Comparison of ENCODE assay signal across 8 mouse cellular contexts in the genomic region with DNA sequence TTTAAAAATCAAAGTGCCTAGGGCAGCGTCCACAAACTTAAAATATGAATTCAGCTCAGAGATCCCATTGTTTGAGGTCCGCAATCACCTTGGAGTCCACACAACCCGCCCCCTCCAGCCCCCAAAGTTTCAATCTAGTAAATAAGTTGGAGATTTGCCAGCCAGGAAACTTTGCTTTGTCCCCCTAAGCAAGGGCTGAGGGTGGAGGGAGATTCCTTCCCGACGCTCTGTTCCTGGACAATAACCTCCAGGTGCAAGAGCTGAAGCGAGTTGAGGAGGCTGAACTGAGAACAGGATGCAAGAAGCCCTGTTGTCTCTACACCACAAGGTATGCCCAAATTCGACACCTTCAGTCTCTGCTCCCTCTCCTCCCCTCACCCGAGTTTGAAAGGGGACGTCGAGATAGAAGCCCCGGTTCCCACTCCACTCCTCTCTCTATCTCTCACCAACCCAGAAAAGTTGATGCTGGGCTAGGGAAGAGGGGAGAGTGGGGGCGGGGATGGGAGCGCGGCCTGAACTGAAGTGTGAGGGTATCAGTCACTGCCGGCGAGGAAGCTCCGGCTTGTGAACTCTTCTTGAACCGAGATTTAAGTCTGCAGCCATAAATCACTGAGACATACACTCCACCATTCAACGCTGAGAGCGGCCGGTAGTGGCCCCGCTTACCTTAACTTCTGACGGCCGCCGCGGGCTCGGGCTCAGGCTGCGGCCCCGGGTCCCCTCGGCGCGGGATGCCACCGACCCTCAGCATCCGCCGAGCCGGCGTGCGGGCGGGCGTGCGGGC. TPM values are rescaled to one million over a fixed set of nuclear protein-coding genes. Genes with fewer than 3 reads are reported as not detected.
DNase-seq lines count a peak whose midpoint lies in the region; ATAC-seq lines count a peak whose summit lies in the region.

No protein-coding gene starts in this region.

- H3K9ac ChIP-seq in heart, embryonic 11.5 days (ENCODE audit: low read depth, low read length) = peak overlapping the region; percentile 46; the same call in 1 of the 2 replicates
- H3K9ac ChIP-seq in embryonic facial prominence, embryonic 14.5 days (ENCODE audit: low read depth, low read length) = peak overlapping the region; percentile 57
- H3K9ac ChIP-seq in neural tube, embryonic 12.5 days = peak overlapping the region; percentile 93

- peak overlapping the region; percentile 20 for H3K4me2 ChIP-seq in heart, embryonic 11.5 days
- H3K4me2 ChIP-seq in embryonic facial prominence, embryonic 14.5 days (ENCODE audit: low read depth, low read length) = peak overlapping the region; percentile 36
- H3K4me2 ChIP-seq in neural tube, embryonic 12.5 days (replicated peaks) = peak overlapping the region; percentile 99

- no peaks in the 10 kb centered on the region for H3K9me3 ChIP-seq in heart, embryonic 11.5 days (replicated peaks; ENCODE audit: control insufficient read depth, low read length)
- H3K9me3 ChIP-seq in embryonic facial prominence, embryonic 14.5 days (ENCODE audit: control insufficient read depth, low read length) = no peaks in the 10 kb centered on the region
- H3K9me3 ChIP-seq in neural tube, embryonic 12.5 days = no peaks in the 10 kb centered on the region

- whole genome bisulfite sequencing in heart, embryonic 11.5 days (ENCODE audit: insufficient replicate concordance) = under 1% methylated on average over 41 of the region's 41 CpGs
- WGBS in embryonic facial prominence, embryonic 14.5 days = 2% methylated on average over 22 of the region's 41 CpGs
- under 1% methylated on average over 41 of the region's 41 CpGs for WGBS in neural tube, embryonic 12.5 days

- peaks cover 92% of the 10 kb centered on the region for H3K27me3 ChIP-seq in heart, embryonic 11.5 days (ENCODE audit: control insufficient read depth, insufficient read depth, low read length)
- peaks cover 99% of the 10 kb centered on the region for H3K27me3 ChIP-seq in embryonic facial prominence, embryonic 14.5 days (replicated peaks; ENCODE audit: control insufficient read depth, insufficient read depth, low read length)
- H3K27me3 ChIP-seq in neural tube, embryonic 12.5 days (replicated peaks) = no peaks in the 10 kb centered on the region

- intact Hi-C loops in heart, postnatal 36 days (cut with DNase I) = no loop called here

- DNase-seq in heart, postnatal 36 days = no peak
- no peak for DNase-seq in embryonic facial prominence, embryonic 14.5 days (ENCODE audit: low spot score)
- DNase-seq in kidney, postnatal 14 days = peak; percentile 77
- DNase-seq in Muller cell, postnatal 12 days (ENCODE audit: inconsistent ontology term) = no peak
- DNase-seq in cerebellum, adult 11 months = no peak
- no peak for DNase-seq in thymus, postnatal 14 days

- 0 out of 2 replicates have a peak, but pooled peaks have one; percentile 32 for ATAC-seq in heart, embryonic 11.5 days (replicated peaks; ENCODE audit: insufficient number of reproducible peaks, low FRiP score, low TSS enrichment)
- peak; percentile 20; the same call in 1 of the 2 replicates for ATAC-seq in embryonic facial prominence, embryonic 14.5 days (ENCODE audit: low read depth)
- ATAC-seq in neural tube, embryonic 12.5 days (ENCODE audit: low FRiP score, low read depth) = peak; percentile 62

- no peaks in the 10 kb centered on the region for H3K36me3 ChIP-seq in heart, embryonic 11.5 days (ENCODE audit: control insufficient read depth, insufficient read depth, low read length)
- H3K36me3 ChIP-seq in embryonic facial prominence, embryonic 14.5 days (ENCODE audit: control insufficient read depth, insufficient read depth, low read length) = no peaks in the 10 kb centered on the region
- H3K36me3 ChIP-seq in neural tube, embryonic 12.5 days = peaks cover 12% of the 10 kb centered on the region

- H3K4me3 ChIP-seq in heart, embryonic 11.5 days (ENCODE audit: low read depth, low read length) = peak overlapping the region; percentile 38
- peak overlapping the region; percentile 30 for H3K4me3 ChIP-seq in embryonic facial prominence, embryonic 14.5 days (ENCODE audit: low read depth, low read length)
- peak overlapping the region; percentile 78 for H3K4me3 ChIP-seq in neural tube, embryonic 12.5 days

- H3K27ac ChIP-seq in heart, embryonic 11.5 days (ENCODE audit: low read depth, low read length) = peak overlapping the region; percentile 76
- no peak overlapping the region; the same call in 1 of the 2 replicates for H3K27ac ChIP-seq in embryonic facial prominence, embryonic 14.5 days (replicated peaks; ENCODE audit: low read depth, low read length)
- peak overlapping the region; percentile 100 for H3K27ac ChIP-seq in neural tube, embryonic 12.5 days

- H3K4me1 ChIP-seq in heart, embryonic 11.5 days (ENCODE audit: control insufficient read depth, insufficient read depth, low read length) = peaks cover 7% of the 10 kb centered on the region; the same call in 1 of the 2 replicates
- H3K4me1 ChIP-seq in embryonic facial prominence, embryonic 14.5 days (ENCODE audit: control insufficient read depth, insufficient read depth, low read length) = no peaks in the 10 kb centered on the region
- peaks cover 83% of the 10 kb centered on the region for H3K4me1 ChIP-seq in neural tube, embryonic 12.5 days

RNA-seq across cellular contexts. Expression of a gene that starts 2.1 kb away (rescaled TPM):
- 0.45 and 0.57 TPM in 2 replicates for polyA plus RNA-seq in heart, embryonic 11.5 days (2014; fragmentation: Nextera tagmentation; extraction: Ambion mirVana)
- total RNA-seq in heart, postnatal 36 days (2021) = under 1 TPM in 1 of 2 experiments, not detected in 1; 0.08 TPM
- 0.10 and 0.46 TPM in 2 replicates for polyA plus RNA-seq in embryonic facial prominence, embryonic 14.5 days (2014; fragmentation: Nextera tagmentation; extraction: Ambion mirVana)
- polyA plus RNA-seq in neural tube, embryonic 12.5 days (2016; fragmentation: Nextera tagmentation; extraction: Ambion mirVana) = 6.4 and 7.0 TPM in 2 replicates

RNA-seq across cellular contexts. Expression of a gene that starts 10.5 kb away (rescaled TPM):
- 3.5 and 3.6 TPM in 2 replicates for polyA plus RNA-seq in heart, embryonic 11.5 days (2014; fragmentation: Nextera tagmentation; extraction: Ambion mirVana)
- under 1 TPM in 1 of 2 experiments, not detected in 1; 0.62 TPM for total RNA-seq in heart, postnatal 36 days (2021)
- 7.2 and 11.1 TPM in 2 replicates for polyA plus RNA-seq in embryonic facial prominence, embryonic 14.5 days (2014; fragmentation: Nextera tagmentation; extraction: Ambion mirVana)
- polyA plus RNA-seq in neural tube, embryonic 12.5 days (2016; fragmentation: Nextera tagmentation; extraction: Ambion mirVana) = 25.6 and 34.2 TPM in 2 replicates

RNA-seq across cellular contexts. Expression of a gene that starts 16.4 kb away (rescaled TPM):
- 0.68 and 1.4 TPM in 2 replicates for polyA plus RNA-seq in heart, embryonic 11.5 days (2014; fragmentation: Nextera tagmentation; extraction: Ambion mirVana)
- total RNA-seq in heart, postnatal 36 days (2021) = under 1 TPM; 0.43 to 0.67 TPM
- polyA plus RNA-seq in embryonic facial prominence, embryonic 14.5 days (2014; fragmentation: Nextera tagmentation; extraction: Ambion mirVana) = 1.1 and 1.6 TPM in 2 replicates
- polyA plus RNA-seq in neural tube, embryonic 12.5 days (2016; fragmentation: Nextera tagmentation; extraction: Ambion mirVana) = 7.1 and 9.7 TPM in 2 replicates

RNA-seq across cellular contexts. Expression of a gene that starts 17.0 kb away (rescaled TPM):
- polyA plus RNA-seq in heart, embryonic 11.5 days (2014; fragmentation: Nextera tagmentation; extraction: Ambion mirVana) = 1.2 TPM in 2 replicates
- total RNA-seq in heart, postnatal 36 days (2021) = under 1 TPM; 0.14 to 0.24 TPM
- 1.4 and 1.7 TPM in 2 replicates for polyA plus RNA-seq in embryonic facial prominence, embryonic 14.5 days (2014; fragmentation: Nextera tagmentation; extraction: Ambion mirVana)
- polyA plus RNA-seq in neural tube, embryonic 12.5 days (2016; fragmentation: Nextera tagmentation; extraction: Ambion mirVana) = 4.7 and 5.0 TPM in 2 replicates

RNA-seq across cellular contexts. Expression of a gene that starts 29.2 kb away (rescaled TPM):
- 2.4 and 2.6 TPM in 2 replicates for polyA plus RNA-seq in heart, embryonic 11.5 days (2014; fragmentation: Nextera tagmentation; extraction: Ambion mirVana)
- under 1 TPM; 0.62 to 0.72 TPM for total RNA-seq in heart, postnatal 36 days (2021)
- 2.4 and 3.3 TPM in 2 replicates for polyA plus RNA-seq in embryonic facial prominence, embryonic 14.5 days (2014; fragmentation: Nextera tagmentation; extraction: Ambion mirVana)
- 72.6 and 76.1 TPM in 2 replicates for polyA plus RNA-seq in neural tube, embryonic 12.5 days (2016; fragmentation: Nextera tagmentation; extraction: Ambion mirVana)

Comparison
In these comparisons a context has a peak if more than half of its experiments do, and no peak if none do; other contexts are left out.
1. H3K4me2 ChIP-seq: peak in every context shown above with its lines; median percentile 99 in neural tube, embryonic 12.5 days; 36 in embryonic facial prominence, embryonic 14.5 days; 20 in heart, embryonic 11.5 days.